Mouse (Mus musculus): ENCODE data around the gene Tsc2.

The Tsc2 gene

DNA sequence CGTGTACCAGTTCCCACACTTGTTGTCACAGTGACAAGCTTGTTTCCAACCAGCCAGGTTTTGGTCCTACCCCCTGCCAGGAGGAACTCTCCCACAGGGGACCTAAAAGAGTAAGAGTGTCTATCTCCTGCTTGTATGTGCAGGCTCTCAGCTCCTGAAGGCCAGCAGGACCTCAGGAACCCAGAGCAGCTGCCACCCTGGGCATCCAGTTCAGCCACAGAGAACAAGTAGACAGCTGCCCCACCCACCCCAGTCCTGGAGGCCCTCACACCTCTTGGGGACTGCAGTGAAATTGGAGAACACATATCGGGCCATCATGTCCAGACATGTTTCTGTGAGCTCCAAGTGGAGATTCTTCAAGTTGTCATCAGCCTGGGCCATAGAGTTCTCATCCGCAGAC is 27.9 kb downstream of the Tsc2 start:
- no peak for DNase-seq

GRCm38 (mm10) chr17:24603961-24604360 is 28.5 kb downstream of the Tsc2 start:
- DNase-seq, result no peak

DNA sequence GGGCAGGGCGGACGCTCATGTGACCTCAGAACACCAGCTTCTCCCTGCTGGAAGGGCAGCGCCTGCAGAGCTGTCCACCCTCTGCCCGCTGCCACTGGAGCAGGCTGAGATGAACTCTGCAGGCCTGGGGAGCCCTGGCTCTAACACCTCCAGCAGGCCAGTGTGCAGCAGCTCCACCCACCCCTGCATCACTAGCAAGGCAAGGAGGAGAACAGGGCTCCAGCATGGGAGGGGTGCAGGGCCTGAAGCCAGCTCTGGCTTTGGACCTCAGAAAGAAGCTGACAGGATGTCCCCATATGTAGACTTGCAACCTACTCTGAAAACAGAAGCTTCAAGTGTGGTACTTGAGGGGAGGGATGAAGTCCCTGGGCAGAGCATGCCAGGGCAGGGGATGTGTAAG is 31.9 kb downstream of the Tsc2 start:
- no peak for DNase-seq

DNA sequence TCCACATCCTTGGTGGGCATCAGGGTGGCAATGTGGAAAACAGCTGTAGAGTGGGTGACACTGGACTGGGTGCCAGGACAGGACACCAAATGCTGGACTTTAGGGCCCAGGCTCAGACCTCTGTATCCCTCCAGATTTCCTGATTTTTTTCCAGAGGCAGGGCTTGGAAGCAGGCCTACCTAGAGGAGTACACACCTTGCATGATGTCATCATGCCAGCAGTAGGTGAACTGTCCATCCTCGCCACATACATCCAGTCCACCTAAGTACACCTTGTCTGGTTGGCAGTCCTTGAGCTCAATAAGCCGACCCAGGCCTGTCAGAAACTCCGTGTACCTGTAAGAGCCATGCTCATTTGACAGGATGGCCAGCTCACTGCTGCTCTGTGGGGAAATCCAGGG is 34.4 kb downstream of the Tsc2 start:
- DNase-seq, result no peak

DNA sequence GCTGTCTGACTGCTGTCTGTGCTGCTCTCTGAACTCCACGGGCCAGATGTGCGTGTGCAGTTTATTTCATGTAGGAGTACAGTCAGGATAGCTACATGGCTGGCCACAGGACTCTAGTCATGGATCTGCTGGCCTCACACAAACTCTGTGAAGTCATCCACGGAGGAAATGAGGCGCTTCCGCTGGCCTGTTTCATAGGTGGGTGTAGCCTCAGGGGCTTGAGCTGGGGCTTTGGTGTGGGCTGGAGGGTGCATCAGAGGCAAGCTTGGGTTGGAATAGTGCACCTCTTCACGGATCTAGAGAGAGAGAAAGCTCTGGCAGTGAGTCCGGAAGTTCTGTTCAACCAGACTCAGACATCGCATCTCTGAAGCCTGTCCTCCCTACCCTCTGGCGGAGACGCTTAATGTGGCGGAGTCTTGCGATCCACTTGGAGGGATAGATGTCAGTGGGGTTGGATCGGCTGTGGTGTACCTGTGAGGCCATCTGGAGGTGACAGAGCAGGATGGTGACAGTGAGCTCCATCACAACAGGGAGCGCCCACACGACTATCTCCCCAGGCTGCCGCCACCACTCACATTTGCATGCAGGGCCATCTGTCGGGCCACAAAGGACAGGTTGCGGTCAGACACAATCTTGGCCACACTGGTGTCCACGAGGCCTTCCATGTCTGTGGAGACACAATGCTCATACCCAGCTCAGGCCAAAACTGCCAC is 35.8 kb downstream of the Tsc2 start:
- no peak for DNase-seq

DNA sequence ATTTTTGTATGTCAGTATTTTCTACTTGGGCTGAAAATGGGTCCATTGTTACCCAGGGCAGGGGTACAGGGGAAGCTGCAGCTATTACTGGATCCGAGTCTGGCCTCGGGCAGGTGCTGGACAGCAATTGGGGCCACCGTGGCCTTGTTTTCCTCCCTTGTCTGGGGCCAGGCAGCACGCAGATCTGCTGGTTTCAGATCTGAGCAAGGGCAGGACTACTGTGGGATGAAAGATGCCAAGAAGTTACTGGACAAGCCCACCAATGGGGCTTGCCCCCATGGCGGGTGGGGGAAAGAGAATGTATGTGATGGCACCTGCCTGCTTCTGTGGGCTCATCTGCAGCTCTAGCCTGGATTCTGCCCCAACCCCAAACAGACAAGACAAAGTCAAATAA is 36.4 kb downstream of the Tsc2 start:
- DNase-seq, result no peak

DNA sequence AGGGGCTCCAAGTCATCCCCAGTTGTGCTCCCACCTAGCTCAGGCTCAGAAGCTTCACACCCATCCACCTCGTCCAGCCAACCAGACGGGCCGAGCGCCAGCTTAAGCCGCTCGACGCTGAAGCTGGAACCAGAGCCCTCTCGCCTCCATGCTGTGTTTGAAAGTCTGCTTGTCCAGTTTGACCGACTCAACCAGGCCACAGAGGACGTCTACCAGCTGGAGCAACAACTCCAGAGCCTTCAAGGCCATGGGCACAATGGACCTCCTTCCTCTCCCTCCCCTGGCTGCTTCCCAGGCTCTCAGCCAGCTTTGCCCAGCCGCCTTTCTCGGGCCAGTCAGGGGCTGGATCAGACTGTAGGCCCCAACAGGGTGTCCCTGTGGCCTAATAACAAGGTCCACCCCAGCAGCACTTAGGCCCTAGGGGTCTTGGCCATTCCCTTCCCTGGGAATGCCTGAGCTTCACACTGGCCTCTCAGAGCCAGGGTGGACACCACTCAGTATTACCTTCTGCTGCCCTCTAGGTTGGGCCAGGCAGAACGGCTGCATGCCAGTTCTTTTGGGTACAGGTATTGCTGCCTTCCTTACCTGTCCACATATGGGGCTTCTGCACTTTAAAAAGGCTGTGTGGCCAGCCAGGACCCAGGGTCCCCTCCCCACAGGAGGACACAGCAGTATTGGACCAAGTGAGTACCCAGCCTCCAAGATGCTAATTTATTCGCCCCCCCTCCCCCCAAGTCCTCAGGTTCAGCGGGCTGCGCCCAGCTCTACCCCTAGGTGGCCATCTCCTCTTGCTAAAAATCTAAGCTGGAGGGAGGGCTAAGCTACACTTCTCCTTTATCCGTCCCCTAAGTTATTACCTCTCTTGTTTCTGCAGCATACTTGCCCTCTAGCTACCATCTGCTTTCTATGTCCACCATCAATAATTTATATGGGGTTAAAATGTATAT is 37.0 kb downstream of the Tsc2 start:
- no peak for DNase-seq

DNA sequence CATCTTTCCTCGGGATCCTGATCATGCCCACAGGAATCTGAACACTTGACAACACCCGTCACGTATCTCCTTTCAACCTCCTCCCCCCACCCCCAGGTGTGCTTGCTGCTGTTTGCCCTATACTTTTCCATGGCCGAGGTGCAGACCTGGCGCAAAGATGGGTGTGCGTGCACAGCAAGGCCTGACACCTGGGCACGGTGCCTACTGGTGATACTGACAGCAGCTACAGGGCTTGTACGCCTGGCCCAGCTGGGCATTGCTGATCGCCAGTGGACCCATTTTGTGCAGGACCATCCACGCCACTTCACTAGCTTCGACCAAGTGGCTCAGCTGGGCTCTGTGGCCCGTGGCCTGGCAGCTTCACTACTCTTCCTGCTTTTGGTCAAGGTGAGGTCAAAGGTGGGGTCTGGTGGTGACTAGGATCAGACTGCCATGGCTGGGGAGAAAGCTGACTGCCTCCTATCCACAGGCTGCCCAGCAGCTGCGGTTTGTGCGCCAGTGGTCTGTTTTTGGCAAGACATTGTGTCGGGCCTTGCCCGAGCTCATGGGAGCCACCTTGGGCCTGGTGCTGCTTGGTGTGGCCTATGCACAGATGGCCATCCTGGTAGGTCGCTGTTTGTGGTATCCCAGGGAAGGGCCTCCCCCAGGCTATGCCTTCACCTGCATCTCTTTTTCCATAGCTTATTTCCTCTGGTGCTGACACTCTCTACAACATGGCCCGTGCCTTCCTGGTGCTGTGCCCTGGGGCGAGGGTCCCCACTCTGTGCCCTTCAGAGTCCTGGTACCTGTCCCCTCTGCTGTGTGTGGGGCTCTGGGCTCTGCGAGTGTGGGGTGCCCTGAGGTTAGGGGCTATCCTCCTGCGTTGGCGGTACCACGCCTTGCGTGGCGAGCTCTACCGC is 38.2 kb downstream of the Tsc2 start:
- DNase-seq, result no peak

DNA sequence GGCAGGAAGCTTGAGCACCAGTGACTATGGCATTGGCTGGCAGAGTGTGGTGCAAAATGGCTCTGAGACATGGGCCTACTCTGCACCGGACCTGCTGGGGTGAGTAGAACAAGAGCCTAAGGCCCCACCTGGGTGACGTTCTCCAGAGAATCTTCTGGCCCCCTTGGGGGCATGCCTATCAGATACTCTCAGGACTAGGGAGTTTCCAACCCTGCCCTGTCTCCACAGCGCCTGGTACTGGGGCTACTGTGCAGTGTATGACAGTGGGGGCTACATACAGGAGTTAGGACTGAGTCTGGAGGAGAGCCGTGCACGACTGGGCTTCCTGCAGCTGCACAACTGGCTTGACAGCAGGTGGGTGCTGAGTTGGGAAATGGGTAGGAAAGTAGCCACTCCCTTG is 39.2 kb downstream of the Tsc2 start:
- DNase-seq, result no peak

- DNase-seq, result no peak
These were observed 40.7 kb downstream of the Tsc2 start for GRCm38 (mm10) chr17:24591695-24592094.

DNA sequence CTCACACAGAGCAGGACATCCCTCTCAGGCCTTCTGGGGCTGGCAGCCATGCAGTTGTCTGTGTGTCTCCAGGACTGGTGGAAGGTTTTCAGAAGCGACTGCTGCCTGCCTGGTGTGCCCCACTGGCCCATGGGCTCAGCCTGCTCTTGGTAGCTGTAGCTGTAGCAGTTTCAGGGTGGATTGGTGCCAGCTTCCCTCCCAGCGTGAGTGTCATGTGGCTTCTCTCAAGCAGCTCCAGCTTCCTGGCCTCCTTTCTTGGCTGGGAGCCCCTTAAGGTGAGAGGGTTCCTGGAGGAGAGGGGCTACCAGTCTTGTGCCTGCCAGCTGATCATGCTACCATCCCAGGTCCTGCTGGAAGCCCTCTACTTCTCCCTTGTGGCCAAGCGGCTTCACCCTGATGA is 41.5 kb downstream of the Tsc2 start:
- no peak for DNase-seq

GRCm38 (mm10) chr17:24586532-24586931 is 45.9 kb downstream of the Tsc2 start:
- DNase-seq, result no peak

GRCm38 (mm10) chr17:24584520-24584919 is 47.9 kb downstream of the Tsc2 start:
- DNase-seq, result no peak

DNA sequence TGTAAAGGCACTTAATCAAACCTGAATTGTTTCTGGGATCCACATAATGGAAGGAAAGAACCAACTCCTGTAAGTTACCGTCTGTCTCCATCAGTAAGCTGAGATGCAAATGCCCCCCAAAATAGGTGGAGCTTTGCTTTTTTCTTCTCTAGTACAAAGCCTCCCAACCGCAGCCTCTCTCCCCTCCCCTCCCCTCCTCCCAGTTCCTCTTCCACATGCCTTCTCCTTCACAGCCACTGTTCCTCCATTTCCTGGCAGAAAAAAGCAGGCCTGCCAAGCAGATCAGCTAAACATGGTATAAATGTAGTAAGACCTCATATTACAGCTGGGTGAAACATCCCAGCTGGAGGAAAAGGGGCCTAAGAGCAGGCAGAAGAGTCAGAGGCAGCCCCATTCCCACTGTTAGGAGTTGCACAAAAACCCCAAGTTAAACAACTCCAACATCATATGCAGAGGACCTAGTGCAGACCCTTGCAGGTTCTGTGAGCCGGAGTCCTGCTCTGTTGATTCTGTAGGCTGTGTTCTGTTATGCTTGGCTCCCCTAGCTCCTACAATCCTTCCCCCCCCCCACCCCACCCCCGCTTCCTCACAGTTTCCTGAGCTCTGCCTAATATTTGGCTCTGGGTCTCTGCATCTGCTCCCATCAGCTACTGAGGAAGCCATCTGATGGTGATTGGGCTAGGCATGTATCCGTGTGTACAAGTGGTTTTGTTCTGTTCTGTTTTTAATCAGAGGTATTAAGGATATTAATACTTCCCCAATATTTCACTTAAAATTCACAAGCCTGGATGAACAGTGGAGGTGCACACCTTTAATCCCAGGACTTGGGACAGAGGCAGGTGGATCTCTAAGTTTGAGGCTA is 48.6 kb downstream of the Tsc2 start:
- no peak for DNase-seq

DNA sequence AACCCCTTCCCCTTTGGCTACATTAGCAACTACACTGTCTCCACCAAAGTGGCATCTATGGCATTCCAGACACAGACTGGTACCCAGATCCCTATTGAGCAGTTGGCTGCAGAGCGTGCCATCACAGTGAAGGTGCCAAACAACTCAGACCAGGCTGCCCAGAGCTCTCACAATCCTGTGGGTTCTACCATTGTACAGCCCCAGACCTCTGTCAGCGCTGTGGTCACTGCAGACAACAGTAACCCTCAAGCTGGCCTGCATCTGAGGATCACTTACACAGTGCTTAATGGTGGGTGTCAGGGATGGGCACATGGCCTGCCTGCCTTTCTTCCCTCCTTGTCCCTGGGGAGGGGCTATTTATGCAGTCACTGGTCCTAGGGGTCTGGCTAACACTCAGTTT is 52.1 kb downstream of the Tsc2 start:
- no peak for DNase-seq

DNA sequence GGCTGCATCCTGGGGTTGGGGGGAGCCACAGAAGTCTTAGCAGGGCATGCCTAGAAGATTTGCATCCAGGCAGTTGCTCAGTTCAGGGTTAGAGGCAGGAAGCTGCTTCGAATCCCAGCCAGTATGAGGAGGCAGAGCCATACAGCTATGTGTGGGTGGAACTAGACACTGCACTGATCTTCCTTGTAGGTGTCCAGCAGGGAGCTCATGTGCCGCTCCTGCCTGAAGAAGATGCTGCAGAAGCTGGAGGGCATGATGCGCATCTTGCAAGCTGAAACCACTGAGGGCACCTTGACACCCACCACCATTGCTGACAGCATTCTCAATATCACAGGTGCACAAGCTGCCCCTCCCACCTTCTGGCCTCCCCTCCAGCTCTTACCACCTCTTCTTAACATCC is 52.9 kb downstream of the Tsc2 start:
- DNase-seq, result no peak

DNA sequence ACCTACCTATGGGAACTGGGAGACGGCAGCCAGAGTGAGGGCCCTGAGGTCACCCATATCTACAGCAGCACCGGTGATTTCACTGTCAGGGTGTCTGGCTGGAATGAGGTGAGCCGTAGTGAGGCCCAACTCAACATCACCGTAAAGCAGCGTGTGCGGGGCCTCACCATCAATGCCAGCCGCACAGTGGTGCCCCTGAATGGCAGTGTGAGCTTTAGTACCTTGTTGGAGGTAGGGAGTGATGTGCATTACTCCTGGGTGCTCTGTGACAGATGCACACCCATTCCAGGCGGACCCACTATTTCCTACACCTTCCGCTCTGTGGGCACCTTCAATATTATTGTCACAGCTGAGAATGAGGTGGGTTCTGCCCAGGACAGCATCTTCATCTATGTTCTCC is 58.6 kb downstream of the Tsc2 start:
- DNase-seq, result no peak

GRCm38 (mm10) chr17:24572651-24573245 is 59.7 kb downstream of the Tsc2 start:
- no peak for DNase-seq

DNA sequence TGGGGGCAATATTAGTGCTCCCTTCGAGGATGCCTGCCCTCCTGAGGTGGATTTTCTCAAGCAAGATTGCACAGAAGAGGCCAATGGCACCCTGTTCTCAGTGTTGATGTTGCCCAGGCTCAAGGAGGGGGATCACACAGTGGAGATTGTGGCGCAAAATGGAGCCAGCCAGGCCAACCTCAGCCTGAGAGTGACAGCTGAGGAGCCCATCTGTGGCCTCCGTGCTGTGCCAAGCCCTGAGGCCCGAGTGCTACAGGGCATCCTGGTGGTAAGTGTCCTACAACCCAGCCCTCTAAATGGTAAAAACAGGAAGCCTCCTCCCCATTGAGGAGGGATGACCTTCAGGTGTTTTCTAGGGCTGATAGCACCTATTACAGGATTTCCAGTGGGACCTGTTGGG is 62.6 kb downstream of the Tsc2 start:
- DNase-seq, result no peak

- no peak for DNase-seq
These were observed 65.2 kb downstream of the Tsc2 start for GRCm38 (mm10) chr17:24567034-24567779.

DNA sequence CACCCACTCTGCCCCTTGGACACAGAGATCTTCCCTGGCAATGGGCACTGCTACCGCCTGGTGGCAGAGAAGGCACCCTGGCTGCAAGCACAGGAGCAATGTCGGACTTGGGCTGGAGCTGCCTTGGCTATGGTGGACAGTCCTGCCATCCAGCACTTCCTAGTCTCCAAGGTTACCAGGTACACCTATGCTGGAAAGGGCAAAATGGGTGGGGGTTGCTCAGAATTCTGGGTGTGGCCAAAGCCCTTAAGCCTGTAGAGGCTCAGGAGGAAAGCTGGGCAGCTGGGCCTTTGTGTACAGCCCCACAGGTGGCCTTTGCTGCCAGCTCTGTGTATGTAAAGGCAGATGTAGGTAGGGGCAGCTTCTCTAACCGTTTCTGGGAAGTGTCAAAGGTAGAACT is 66.6 kb downstream of the Tsc2 start:
- DNase-seq, result no peak
